Mouse (Mus musculus) c-Kit-positive CD71-positive TER-119-negative erythroid progenitor cells, embryonic 14.5 days (primary cell): Measurements from ENCODE around the gene Atg2b.

Source experiments
- DNase-seq: peaks from one replicate; pipeline ENCODE4 v3.0.0-alpha.2; 2013; ENCODE audit warnings: low read depth

Atg2b gene

GRCm38 (mm10) chr12:105685001-105685691, at the start of gene Atg2b:
TSS of gene Atg2b (minus strand) at chr12:105685211.
- peak; percentile 99 for DNase-seq

GRCm38 (mm10) chr12:105733370-105734159, 48.6 kb upstream of the Atg2b start:
- DNase-seq: no peak

DNA sequence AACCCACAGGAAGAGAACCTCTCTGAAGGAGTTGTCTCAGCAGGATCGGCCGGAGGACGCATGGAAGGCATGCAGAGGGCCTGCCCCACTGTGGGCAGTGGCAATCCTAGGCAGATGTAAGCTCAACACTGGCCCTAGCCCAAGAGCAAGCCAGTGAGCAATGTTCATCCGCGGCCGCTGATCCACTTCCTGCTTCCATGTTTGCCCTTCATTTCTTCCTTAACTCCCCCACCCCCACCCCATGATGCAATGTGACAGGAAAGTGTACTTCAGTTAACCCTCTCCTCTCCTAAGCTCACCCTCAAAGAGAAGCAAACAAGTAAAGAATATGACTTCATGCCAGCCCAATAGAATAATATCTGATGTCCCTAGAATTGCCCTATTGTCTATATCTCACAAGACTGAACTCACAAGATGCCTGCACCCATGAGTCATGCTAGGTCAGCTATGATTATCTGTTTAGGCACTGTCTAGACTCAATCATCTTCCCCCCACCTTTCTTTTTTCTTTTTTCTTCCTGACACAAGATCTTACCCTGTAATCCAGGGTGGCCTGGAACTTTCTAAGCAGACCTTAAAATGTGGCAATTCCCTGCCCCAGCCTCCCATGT, 45.9 kb upstream of the Atg2b start:
- no peak for DNase-seq

GRCm38 (mm10) chr12:105727964-105728363, 43.0 kb upstream of the Atg2b start:
- peak; percentile 68 for DNase-seq

DNA sequence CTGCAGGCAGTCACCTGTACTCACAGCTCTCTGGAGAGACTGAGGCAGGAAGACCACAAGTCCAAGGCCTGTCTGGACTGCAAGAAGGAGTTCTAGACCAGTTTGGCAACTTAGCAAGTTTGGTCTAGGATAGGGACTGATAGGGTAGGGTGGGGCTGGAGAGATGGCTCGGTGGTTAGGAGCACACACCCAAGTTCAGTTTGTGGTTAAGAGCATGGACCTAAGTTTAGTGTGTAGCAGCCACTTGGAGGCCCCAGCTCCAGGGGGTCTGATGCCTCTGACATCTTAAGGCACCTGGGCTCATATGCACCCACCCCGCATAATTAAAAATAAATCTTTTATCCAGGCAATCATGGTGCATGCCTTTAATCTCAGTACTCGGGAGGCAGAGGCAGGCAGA, 42.3 kb upstream of the Atg2b start:
- DNase-seq: no peak

- DNase-seq: no peak
Measured at GRCm38 (mm10) chr12:105725736-105726135, 40.7 kb upstream of the Atg2b start.

DNA sequence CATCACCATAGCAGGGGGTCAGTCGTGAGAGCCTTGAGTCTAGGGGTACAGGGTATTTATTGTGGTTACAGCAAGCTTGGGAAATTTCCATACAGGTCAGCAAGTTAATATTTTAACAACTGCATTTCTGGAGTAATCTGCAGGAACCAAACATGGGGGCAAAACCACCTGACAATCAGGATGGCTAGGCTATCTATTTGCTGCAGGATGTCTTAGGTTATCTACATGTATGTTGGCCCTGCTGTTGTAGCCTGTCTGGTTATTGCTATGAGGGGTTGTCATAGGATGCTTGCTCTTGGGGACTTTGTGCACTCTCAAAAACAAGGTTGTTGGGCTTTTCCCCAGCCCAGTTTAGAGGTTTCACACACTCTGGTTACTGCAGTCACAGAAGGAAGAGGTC, 39.6 kb upstream of the Atg2b start:
- DNase-seq: no peak

DNA sequence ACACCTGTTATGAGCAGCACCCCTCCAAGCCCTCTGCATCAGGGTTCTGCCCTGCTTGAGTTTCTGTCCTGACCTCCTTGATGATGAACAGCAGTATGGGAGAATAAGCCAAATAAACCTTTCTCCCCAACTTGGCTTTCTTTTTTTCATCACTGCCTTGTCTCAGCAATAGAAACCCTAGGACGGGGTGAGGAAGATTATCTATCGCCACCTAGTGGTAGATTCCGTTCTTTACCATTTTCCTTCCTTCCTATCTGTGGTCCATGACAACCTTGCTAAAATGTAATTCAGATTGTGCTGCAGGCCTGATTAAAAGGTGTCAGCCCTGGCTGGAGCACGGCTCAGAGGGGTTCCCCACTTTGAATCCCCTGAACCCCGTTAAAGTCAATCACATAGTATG, 37.6 kb upstream of the Atg2b start:
- DNase-seq: peak; percentile 70

DNA sequence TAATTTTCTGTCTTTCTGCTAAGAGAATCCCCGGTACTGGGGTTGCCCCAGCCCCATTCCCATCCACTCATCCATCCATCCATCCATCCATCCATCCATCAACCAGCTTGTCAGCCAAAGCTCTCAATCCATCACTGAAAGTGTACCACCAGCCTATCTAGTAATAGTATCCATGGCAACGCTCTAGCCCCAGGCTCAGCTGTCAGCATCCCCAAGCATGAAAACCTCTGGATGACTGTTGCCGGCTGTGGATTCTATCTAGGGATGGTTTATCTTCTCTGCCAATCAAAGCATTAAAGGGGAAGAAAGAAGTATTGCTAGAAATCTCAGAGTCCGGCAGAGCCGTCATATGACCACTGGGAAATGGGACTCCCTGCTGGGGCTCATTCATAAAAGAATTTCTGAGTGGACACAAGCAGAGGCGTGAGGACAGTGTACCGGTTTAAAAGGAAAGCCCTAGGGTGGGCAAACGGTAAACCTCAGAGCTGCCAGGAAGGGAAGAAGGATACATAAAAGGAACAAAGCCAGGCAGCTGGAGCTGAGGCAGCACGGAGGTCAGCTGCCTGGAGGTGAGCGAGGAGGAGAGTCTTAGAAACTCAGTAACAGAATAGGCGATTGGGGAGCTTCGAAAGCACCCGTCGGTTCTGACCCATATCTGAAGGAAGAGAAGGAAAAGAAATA, 36.6 kb upstream of the Atg2b start:
- DNase-seq: no peak

DNA sequence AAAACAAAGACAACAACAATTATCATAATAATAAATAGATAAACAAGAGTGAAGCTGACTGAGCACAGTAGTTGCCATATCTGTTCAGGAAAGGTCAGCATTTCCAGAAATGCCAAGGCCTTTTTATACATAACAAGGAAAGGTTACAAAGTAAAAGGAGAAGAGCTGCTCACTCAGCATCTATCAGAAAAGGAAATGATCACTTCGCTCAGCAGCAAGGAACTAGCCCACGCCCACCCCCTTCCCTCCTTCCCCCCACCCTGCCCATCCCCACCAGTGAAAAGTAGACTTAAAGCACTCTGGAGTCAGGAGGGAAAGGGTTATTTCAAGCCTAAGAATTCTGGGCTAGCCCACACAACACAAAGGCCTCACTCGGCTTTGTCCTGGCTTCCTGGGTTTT, 35.2 kb upstream of the Atg2b start:
- no peak for DNase-seq

GRCm38 (mm10) chr12:105718616-105719015, 33.6 kb upstream of the Atg2b start:
- DNase-seq: no peak

GRCm38 (mm10) chr12:105705799-105706487, 20.9 kb upstream of the Atg2b start, which contains the start of gene Ak7:
TSS of gene Ak7 (plus strand) at chr12:105705976.
- peak; percentile 80 for DNase-seq

GRCm38 (mm10) chr12:105700433-105700832, 15.4 kb upstream of the Atg2b start:
- no peak for DNase-seq

DNA sequence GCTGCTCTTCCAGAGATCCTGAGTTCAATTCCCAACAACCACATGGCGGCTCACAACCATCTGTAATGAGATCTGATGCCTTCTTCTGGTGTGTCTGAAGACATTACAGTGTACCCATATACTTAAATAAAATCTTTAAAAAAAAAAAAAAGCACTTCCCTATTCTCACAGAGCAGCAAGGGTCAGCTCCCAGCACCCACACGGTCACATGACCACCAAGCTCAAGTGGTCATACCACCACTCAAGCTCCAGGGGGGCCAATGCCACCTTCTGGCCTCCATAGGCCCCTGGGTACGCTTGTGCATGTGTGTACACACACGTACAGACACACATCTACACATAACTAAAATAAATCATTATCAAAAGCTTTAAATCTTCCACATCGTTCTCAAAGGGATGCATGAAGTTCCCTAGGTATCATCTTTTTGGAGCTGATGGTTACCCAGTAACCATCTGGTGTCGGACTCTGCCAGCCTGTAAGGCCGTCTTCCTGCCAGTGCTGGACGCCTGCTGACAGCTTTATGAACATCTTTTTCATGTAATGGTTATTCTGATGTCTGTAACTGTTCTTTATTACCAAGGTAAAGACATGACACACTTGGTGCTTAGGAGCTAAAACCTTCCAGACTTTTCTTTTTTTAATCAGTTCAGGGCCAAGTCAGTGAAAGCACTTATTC, 12.2 kb upstream of the Atg2b start:
- DNase-seq: no peak

DNA sequence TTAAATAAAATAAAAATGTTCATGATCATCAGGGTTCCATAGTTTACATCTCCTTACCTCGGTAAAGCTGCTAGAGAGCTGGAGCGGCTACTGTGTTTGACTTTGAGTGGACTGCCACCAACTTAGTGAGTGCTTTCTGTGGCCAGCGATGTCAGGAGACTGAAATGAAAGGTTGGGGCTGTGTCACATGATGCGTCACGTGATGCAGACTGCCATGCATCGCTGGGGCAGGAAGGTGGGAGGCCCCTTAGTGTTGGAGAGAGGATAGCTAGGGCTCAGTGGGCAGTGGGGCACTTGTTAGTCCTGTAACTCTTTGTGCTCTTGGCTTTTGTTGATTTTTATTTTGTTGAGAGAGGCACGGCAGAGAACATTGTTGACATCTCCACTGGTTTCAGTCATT, 10.8 kb upstream of the Atg2b start:
- DNase-seq: no peak

- no peak for DNase-seq
Measured at GRCm38 (mm10) chr12:105694021-105694420, 9.0 kb upstream of the Atg2b start.

GRCm38 (mm10) chr12:105689435-105689834, 4.4 kb upstream of the Atg2b start:
- DNase-seq: no peak

GRCm38 (mm10) chr12:105688546-105688945, 3.5 kb upstream of the Atg2b start:
- no peak for DNase-seq

GRCm38 (mm10) chr12:105687416-105687815, 2.4 kb upstream of the Atg2b start:
- no peak for DNase-seq

- no peak for DNase-seq
Measured at GRCm38 (mm10) chr12:105686791-105687190, 1.8 kb upstream of the Atg2b start.
